Mouse (Mus musculus) heart, postnatal 4 days (tissue): Measurements from ENCODE around the gene 0610010K14Rik. TPM values are rescaled to one million over a fixed set of nuclear protein-coding genes. Genes with fewer than 3 reads are reported as not detected.

ENCODE experiments used
- microRNA-seq, 2 experiments: library from miRNA; unstranded; fragments of <30 nt; microRNA quantifications; one replicate each; pipeline ENCODE4 v1.2.0; 2021 to 2022
- total RNA-seq, 2 experiments: library from RNA; stranded (reverse); gene quantifications; 2 replicates each; pipeline ENCODE4 v1.2.3; 2021

Gene 0610010K14Rik
- total RNA-seq, 2 experiments from 2014 or later, result 72.3 to 79.4 TPM

Small RNA genes lying within 50 kb of the gene (microRNA-seq; reads per million reads assigned to microRNA genes)
- gene Mir195a (646 to 4,531 reads per million in 2 experiments), gene Mir497 (0 reads per million in 2 experiments), gene Mir497b (0 reads per million in 2 experiments)

Other genes starting within 250 kb of the 0610010K14Rik start
- 100 to 1,000 TPM; 271 TPM for gene Gabarap, start 246.8 kb downstream of the 0610010K14Rik start, total RNA-seq
- 10 to 100 TPM; 25.0 to 30.3 TPM for gene Phf23, start 242.1 kb downstream of the 0610010K14Rik start, total RNA-seq
- gene Dvl2, start 237.3 kb downstream of the 0610010K14Rik start, total RNA-seq, result 10 to 100 TPM; 13.1 to 14.0 TPM
- 100 to 1,000 TPM; 862 to 957 TPM for gene Acadvl, start 222.5 kb downstream of the 0610010K14Rik start, total RNA-seq
- gene Dlg4, start 221.0 kb downstream of the 0610010K14Rik start, total RNA-seq, result 10 to 100 TPM; 13.2 to 15.5 TPM
- not detected for gene Asgr1, start 183.8 kb downstream of the 0610010K14Rik start, total RNA-seq
- gene Asgr2, start 145.3 kb downstream of the 0610010K14Rik start, total RNA-seq, result not detected
- gene Mgl2, start 107.6 kb downstream of the 0610010K14Rik start, total RNA-seq, result under 1 TPM; 0.29 to 0.50 TPM
- under 1 TPM; 0.60 to 0.99 TPM for gene Clec10a, start 81.7 kb downstream of the 0610010K14Rik start, total RNA-seq
- under 1 TPM in 1 of 2 experiments, not detected in 1; 0.43 TPM for gene Slc16a11, start 25.2 kb downstream of the 0610010K14Rik start, total RNA-seq
- 1 to 10 TPM; 6.3 to 6.5 TPM for gene Slc16a13, start 16.9 kb downstream of the 0610010K14Rik start, total RNA-seq
- gene Bcl6b, start 8.1 kb downstream of the 0610010K14Rik start, total RNA-seq, result 10 to 100 TPM; 47.0 to 53.6 TPM
- gene Gm21988, start 1.9 kb upstream of the 0610010K14Rik start, total RNA-seq, result 1 to 10 TPM; 2.4 to 2.6 TPM
- 10 to 100 TPM; 95.8 to 96.1 TPM for gene Rnasek, start 1.9 kb upstream of the 0610010K14Rik start, total RNA-seq
- 1 to 10 TPM; 2.8 to 3.0 TPM for gene Alox12, start 17.4 kb upstream of the 0610010K14Rik start, total RNA-seq
- gene Alox12e, start 84.7 kb upstream of the 0610010K14Rik start, total RNA-seq, result under 1 TPM in 1 of 2 experiments, not detected in 1; 0.20 TPM
- under 1 TPM; 0.19 to 0.52 TPM for gene Alox15, start 114.1 kb upstream of the 0610010K14Rik start, total RNA-seq
- 10 to 100 TPM; 25.6 to 27.9 TPM for gene Pelp1, start 172.1 kb upstream of the 0610010K14Rik start, total RNA-seq
- 10 to 100 TPM; 12.0 to 12.7 TPM for gene Arrb2, start 194.7 kb upstream of the 0610010K14Rik start, total RNA-seq
- 10 to 100 TPM; 12.3 to 13.2 TPM for gene Med11, start 214.0 kb upstream of the 0610010K14Rik start, total RNA-seq
- gene Zmynd15, start 221.5 kb upstream of the 0610010K14Rik start, total RNA-seq, result 1 to 10 TPM in 1 of 2 experiments, under 1 TPM in 1; 0.92 to 2.0 TPM
- 1 to 10 TPM; 6.2 to 6.5 TPM for gene Cxcl16, start 222.1 kb upstream of the 0610010K14Rik start, total RNA-seq